Mouse (Mus musculus): Measurements from ENCODE around the gene Atp6v0b. TPM values are rescaled to one million over a fixed set of nuclear protein-coding genes. Genes with fewer than 3 reads are reported as not detected.
A peak's percentile ranks its signal among the peaks of the same experiment; 100 is the strongest.

The Atp6v0b gene
- polyA plus RNA-seq, 1 experiment from 2014 or later, result 305 TPM

DNA sequence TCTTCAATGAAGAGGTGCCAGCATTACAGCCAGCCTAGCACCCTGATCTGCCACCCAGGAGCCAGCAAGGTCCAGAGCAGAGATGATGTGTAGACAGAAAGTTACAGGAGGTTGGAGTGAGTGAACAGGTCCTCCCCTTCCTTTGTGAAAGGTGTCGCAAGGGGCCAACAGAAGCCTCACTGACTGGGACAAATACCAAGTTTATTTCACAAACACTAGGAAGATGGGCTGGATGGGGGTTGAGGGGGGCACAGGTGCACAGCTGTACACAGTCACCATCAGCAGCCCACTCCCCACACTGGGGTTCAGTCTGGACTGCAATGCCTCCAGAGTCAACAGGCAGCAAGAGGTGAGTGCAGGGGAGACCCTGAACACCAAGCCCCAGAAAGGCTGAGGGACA lies 3.0 kb downstream of the Atp6v0b start:
- ATAC-seq (ENCODE audit: low FRiP score, low TSS enrichment), result no peak
- peak overlapping the region; percentile 73; the same call in 1 of the 2 replicates for H3K4me3 ChIP-seq (ENCODE audit: low read length)
- WGBS, result 92% methylated on average over 1 of the region's 1 CpGs
- H3K36me3 ChIP-seq (ENCODE audit: insufficient read depth, low read length), result peaks cover 10% of the 10 kb centered on the region
- H3K9me3 ChIP-seq (ENCODE audit: low read length), result no peaks in the 10 kb centered on the region
- H3K9ac ChIP-seq (replicated peaks; ENCODE audit: low read length), result no peak overlapping the region
- H3K27ac ChIP-seq (ENCODE audit: low read length), result no peak overlapping the region
- peaks cover 28% of the 10 kb centered on the region for H3K4me1 ChIP-seq (ENCODE audit: insufficient read depth, low read length)
- no peak overlapping the region for H3K4me2 ChIP-seq (replicated peaks; ENCODE audit: low read depth, low read length)
- no peaks in the 10 kb centered on the region for H3K27me3 ChIP-seq (ENCODE audit: insufficient read depth, low read length)

DNA sequence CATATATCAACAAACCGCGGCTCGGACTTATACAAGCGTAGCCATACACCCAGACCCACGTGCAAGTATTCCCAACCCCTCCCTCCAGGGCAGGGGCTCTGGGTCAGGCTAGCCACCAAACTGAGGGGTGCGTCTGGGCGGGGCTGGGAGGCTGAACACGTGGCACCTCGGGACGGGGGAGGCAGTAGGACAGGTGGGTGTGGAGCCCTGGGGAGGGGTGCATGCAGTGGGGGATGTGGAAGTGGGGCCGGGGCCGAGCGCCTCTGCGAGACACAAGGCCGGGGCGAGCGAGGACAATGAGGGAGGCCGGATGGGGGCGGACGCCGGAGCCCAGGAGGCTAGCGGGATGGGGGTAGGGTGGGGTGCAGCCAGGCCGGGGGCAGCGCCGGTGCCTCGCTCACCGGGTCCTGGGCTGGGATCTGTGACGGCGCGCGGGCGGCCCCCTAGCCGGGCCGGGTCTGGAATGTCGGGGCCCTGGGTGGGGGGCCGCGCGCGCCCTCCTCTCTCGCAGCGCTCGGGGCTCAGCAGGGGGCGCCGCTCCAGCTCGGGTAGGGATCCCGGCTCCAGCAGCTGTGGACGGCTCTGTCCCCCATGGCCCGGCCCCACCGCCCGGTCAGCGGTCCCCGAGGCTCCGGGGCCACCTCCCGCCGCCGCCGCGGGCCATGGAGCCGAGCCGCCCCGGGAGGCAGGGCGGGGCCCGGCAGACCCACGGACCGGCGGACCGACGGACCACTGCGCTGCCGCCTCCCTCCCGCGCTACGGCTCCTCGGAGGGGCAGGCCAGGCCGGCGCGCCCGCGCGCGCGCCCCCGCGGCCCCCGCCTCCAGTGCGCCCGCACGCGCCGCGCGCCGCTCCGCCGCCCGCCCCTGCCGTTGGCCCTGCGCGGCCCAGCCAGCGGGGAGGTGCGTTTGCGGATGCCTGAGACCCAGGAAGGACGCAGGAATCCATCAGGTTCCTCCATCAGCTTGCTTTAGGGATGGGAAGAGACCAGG lies 4.1 kb downstream of the Atp6v0b start, which contains the start of gene B4galt2:
Gene B4galt2, minus strand, starts transcription at position 787 of the 991 bp plus-strand sequence.
- peaks cover 11% of the 10 kb centered on the region for H3K36me3 ChIP-seq (ENCODE audit: insufficient read depth, low read length)
- peak within 1 kb of the TSS; percentile 23; the same call in 1 of the 2 replicates for H3K27ac ChIP-seq (ENCODE audit: low read length)

DNA sequence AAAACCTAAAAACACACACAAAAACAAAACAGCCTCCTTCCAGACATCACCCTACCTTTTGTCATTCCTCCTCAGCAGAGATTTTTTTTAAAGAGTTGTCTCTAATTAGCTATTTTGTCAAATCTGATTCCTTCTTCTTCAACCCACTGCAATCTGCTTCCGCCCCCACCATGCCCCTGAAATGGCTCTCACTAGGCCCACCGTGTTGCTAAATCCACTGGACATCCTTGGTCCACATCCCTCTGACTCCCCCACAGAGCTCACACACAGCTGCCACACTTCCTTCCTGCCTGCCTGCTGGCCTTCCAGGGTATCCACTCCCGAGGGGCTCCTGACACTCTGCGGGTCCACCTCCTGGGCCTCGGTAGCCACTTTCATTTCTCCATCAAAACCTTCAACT lies 8.4 kb downstream of the Atp6v0b start:
- no peaks in the 10 kb centered on the region for H3K27me3 ChIP-seq (ENCODE audit: insufficient read depth, low read length)
- H3K9me3 ChIP-seq (ENCODE audit: low read length), result no peaks in the 10 kb centered on the region
- H3K4me3 ChIP-seq (ENCODE audit: low read length), result no peak overlapping the region
- H3K36me3 ChIP-seq (ENCODE audit: insufficient read depth, low read length), result peaks cover 15% of the 10 kb centered on the region
- 50% methylated on average over 5 of the region's 5 CpGs for WGBS
- no peak overlapping the region for H3K27ac ChIP-seq (ENCODE audit: low read length)
- H3K4me2 ChIP-seq (replicated peaks; ENCODE audit: low read depth, low read length), result no peak overlapping the region
- ATAC-seq (ENCODE audit: low FRiP score, low TSS enrichment), result no peak
- H3K4me1 ChIP-seq (ENCODE audit: insufficient read depth, low read length), result peaks cover 19% of the 10 kb centered on the region
- H3K9ac ChIP-seq (replicated peaks; ENCODE audit: low read length), result no peak overlapping the region

More for the DNA sequence above, 4.1 kb downstream of the Atp6v0b start, which contains the start of gene B4galt2:
- peak; percentile 53 for ATAC-seq (ENCODE audit: low FRiP score, low TSS enrichment)
- Histone ChIP-seq H3K4me3 (ENCODE audit: low read length) (peak within 1 kb of the TSS; percentile 73), H3K9me3 (ENCODE audit: low read length) (no peaks in the 10 kb centered on the region), H3K4me1 (ENCODE audit: insufficient read depth, low read length) (peaks cover 34% of the 10 kb centered on the region), H3K4me2 (replicated peaks; ENCODE audit: low read depth, low read length) (peak within 1 kb of the TSS; percentile 91), H3K27me3 (ENCODE audit: insufficient read depth, low read length) (no peaks in the 10 kb centered on the region), H3K9ac (replicated peaks; ENCODE audit: low read length) (peak within 1 kb of the TSS; percentile 90)
- under 1% methylated on average over 81 of the region's 103 CpGs for WGBS

DNA sequence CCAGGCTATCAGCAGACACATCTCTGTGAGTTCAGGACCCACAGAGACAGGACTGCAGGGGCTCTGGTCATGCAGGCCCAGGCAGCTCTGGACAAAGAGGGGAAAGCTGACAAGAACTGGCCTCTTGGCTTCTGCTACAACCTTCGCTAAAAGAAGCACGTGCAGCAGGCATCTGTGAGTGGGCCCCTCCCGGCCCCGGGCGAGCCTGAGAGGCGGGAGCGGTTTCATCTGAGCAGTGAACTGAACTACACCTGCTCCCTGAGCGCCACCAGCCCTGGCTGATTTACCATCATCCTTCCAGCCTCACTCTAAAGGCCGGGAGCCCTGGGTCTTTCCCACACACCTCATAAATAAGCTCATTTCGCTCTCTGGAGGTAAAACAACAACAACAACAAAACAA lies 8.8 kb downstream of the Atp6v0b start:
- H3K36me3 ChIP-seq (ENCODE audit: insufficient read depth, low read length), result peaks cover 19% of the 10 kb centered on the region
- no peak overlapping the region for H3K27ac ChIP-seq (ENCODE audit: low read length)
- WGBS, result 27% methylated on average over 10 of the region's 10 CpGs
- H3K9me3 ChIP-seq (ENCODE audit: low read length), result no peaks in the 10 kb centered on the region
- no peak overlapping the region for H3K4me2 ChIP-seq (replicated peaks; ENCODE audit: low read depth, low read length)
- no peaks in the 10 kb centered on the region for H3K27me3 ChIP-seq (ENCODE audit: insufficient read depth, low read length)
- no peak overlapping the region for H3K4me3 ChIP-seq (ENCODE audit: low read length)
- no peak for ATAC-seq (ENCODE audit: low FRiP score, low TSS enrichment)
- no peak overlapping the region for H3K9ac ChIP-seq (replicated peaks; ENCODE audit: low read length)
- peaks cover 15% of the 10 kb centered on the region for H3K4me1 ChIP-seq (ENCODE audit: insufficient read depth, low read length)

DNA sequence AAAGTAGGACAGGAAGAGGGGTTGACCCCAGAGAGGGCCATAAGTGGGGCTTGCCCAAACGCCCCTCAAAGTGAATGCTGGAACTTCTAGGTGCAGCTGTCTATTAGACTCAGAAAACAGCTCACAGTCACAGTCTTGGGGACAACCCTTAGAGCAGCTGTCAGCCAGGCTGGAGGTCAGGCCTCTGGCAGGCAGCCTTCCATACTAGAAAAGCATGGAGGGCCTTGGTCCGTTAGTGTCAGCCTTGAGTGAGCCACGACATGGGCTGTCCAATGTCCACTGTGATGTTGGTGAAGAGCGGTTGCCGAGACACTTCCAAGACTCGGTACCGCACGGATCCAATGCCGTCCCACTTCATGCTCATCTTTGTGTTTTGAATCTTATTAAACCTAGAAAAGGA lies 13.5 kb downstream of the Atp6v0b start:
- H3K4me2 ChIP-seq (replicated peaks; ENCODE audit: low read depth, low read length), result no peak overlapping the region
- H3K4me3 ChIP-seq (ENCODE audit: low read length), result no peak overlapping the region
- peaks cover 16% of the 10 kb centered on the region for H3K36me3 ChIP-seq (ENCODE audit: insufficient read depth, low read length)
- no peaks in the 10 kb centered on the region for H3K9me3 ChIP-seq (ENCODE audit: low read length)
- no peak for ATAC-seq (ENCODE audit: low FRiP score, low TSS enrichment)
- H3K27me3 ChIP-seq (ENCODE audit: insufficient read depth, low read length), result no peaks in the 10 kb centered on the region
- H3K9ac ChIP-seq (replicated peaks; ENCODE audit: low read length), result no peak overlapping the region
- peaks cover 17% of the 10 kb centered on the region for H3K4me1 ChIP-seq (ENCODE audit: insufficient read depth, low read length)
- WGBS, result 90% methylated on average over 9 of the region's 9 CpGs
- H3K27ac ChIP-seq (ENCODE audit: low read length), result no peak overlapping the region

DNA sequence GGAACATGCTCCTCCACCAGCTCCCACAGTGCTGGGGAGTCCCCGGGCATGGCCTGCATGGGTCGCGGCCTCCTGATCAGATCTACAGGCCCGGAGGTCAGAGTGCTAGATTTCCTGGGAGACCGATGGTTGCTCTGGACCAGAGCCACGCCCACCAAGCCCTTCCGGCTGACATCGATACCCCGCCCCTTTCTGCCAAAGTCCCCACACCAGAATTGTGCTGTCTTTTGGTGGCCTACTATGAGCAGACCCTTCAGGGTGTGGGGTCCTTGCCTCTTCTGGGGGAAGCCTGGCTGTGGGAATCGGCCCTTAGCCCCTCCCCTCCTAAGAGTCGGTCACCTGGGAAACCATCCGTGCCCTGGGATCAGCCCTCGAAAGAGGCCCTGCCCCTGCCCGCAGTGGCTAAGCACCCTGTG lies 14.7 kb downstream of the Atp6v0b start, which contains the start of gene Ccdc24:
Gene Ccdc24, minus strand, starts transcription at position 87 of the 416 bp plus-strand sequence.
- ATAC-seq (ENCODE audit: low FRiP score, low TSS enrichment), result peak; percentile 43; the same call in 1 of the 2 replicates
- Histone ChIP-seq H3K27me3 (ENCODE audit: insufficient read depth, low read length) (no peaks in the 10 kb centered on the region), H3K4me3 (ENCODE audit: low read length) (peak within 1 kb of the TSS; percentile 41), H3K4me1 (ENCODE audit: insufficient read depth, low read length) (peaks cover 13% of the 10 kb centered on the region), H3K4me2 (replicated peaks; ENCODE audit: low read depth, low read length) (peak within 1 kb of the TSS; percentile 59), H3K27ac (ENCODE audit: low read length) (peak within 1 kb of the TSS; percentile 45; the same call in 1 of the 2 replicates), H3K9me3 (ENCODE audit: low read length) (no peaks in the 10 kb centered on the region), H3K9ac (replicated peaks; ENCODE audit: low read length) (peak within 1 kb of the TSS; percentile 60; the same call in 1 of the 2 replicates), H3K36me3 (ENCODE audit: insufficient read depth, low read length) (peaks cover 16% of the 10 kb centered on the region; the same call in 1 of the 2 replicates)
- WGBS, result 5% methylated on average over 14 of the region's 14 CpGs

DNA sequence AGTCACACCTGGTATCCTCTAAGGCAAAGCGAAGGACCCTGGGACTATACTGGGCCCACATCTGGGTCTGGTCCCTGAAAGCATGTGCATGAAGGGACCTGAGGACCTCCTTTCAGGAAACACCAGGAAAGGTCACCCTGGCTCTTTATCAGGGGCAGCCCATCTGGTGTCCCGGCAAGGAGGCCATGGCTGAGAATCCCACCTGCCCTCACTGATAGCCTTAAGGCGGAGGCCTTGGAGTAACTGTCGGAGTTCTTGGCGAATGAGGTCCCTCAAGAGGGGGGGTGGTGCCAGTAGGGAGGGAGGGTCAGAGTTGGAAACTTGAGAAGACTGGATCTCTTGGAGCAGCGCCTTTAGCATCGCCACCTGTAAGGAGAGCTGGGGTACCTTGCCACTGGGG lies 15.3 kb downstream of the Atp6v0b start:
- H3K9ac ChIP-seq (replicated peaks; ENCODE audit: low read length), result no peak overlapping the region
- peaks cover 16% of the 10 kb centered on the region; the same call in 1 of the 2 replicates for H3K36me3 ChIP-seq (ENCODE audit: insufficient read depth, low read length)
- peaks cover 13% of the 10 kb centered on the region for H3K4me1 ChIP-seq (ENCODE audit: insufficient read depth, low read length)
- no peak overlapping the region for H3K4me3 ChIP-seq (ENCODE audit: low read length)
- no peak overlapping the region for H3K27ac ChIP-seq (ENCODE audit: low read length)
- H3K9me3 ChIP-seq (ENCODE audit: low read length), result no peaks in the 10 kb centered on the region
- no peaks in the 10 kb centered on the region for H3K27me3 ChIP-seq (ENCODE audit: insufficient read depth, low read length)
- no peak; the same call in 1 of the 2 replicates for ATAC-seq (ENCODE audit: low FRiP score, low TSS enrichment)
- 42% methylated on average over 7 of the region's 7 CpGs for WGBS
- H3K4me2 ChIP-seq (replicated peaks; ENCODE audit: low read depth, low read length), result peak overlapping the region; percentile 59

DNA sequence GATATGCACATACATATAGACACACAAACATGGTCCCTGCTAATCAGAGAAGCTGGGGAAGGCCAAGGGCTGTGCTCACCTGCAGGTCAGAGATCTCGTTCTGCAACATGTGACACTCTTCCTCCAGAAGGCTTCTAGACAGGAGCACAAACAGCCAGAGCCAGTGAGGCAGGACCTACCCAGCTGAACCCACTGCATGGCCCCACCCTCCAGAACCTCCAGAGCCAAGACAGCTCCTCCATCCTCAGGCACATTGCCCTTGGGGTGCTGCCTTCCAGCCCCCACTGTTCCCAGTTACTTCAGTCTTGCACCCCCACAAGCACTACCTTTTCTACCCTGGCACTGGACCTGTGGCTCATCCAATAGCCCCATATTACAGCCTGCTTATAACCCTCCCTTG lies 16.7 kb downstream of the Atp6v0b start:
- no peaks in the 10 kb centered on the region for H3K9me3 ChIP-seq (ENCODE audit: low read length)
- H3K9ac ChIP-seq (replicated peaks; ENCODE audit: low read length), result no peak overlapping the region
- H3K4me1 ChIP-seq (ENCODE audit: insufficient read depth, low read length), result peaks cover 23% of the 10 kb centered on the region
- H3K27me3 ChIP-seq (ENCODE audit: insufficient read depth, low read length), result no peaks in the 10 kb centered on the region
- no peak for ATAC-seq (ENCODE audit: low FRiP score, low TSS enrichment)
- 36% methylated on average over 1 of the region's 1 CpGs for WGBS
- H3K36me3 ChIP-seq (ENCODE audit: insufficient read depth, low read length), result peaks cover 11% of the 10 kb centered on the region; the same call in 1 of the 2 replicates
- no peak overlapping the region for H3K4me3 ChIP-seq (ENCODE audit: low read length)
- no peak overlapping the region for H3K27ac ChIP-seq (ENCODE audit: low read length)
- no peak overlapping the region for H3K4me2 ChIP-seq (replicated peaks; ENCODE audit: low read depth, low read length)

DNA sequence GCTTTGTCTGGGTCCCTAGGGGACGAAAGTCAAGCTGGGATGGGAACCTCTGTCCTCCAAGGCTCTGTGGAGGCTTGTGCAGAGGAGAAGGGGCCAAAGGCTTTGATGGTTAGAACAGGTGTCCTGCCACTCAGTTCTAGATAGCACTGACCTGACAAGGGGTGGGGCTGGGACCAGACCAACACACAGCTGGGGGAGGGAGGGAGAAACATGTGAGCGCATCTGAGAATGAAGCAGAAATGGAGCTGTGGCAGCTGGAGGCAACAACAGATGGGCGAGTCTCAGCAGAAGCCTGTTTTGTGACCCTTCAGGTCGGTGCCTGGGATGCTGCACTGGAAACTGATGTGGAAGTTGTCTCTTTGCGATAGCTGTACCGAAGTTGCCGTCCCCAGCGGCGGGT lies 17.8 kb downstream of the Atp6v0b start:
- Histone ChIP-seq H3K4me1 (ENCODE audit: insufficient read depth, low read length) (peaks cover 24% of the 10 kb centered on the region), H3K9ac (replicated peaks; ENCODE audit: low read length) (no peak overlapping the region), H3K9me3 (ENCODE audit: low read length) (no peaks in the 10 kb centered on the region), H3K27me3 (ENCODE audit: insufficient read depth, low read length) (no peaks in the 10 kb centered on the region), H3K4me2 (replicated peaks; ENCODE audit: low read depth, low read length) (no peak overlapping the region), H3K36me3 (ENCODE audit: insufficient read depth, low read length) (peaks cover 5% of the 10 kb centered on the region; the same call in 1 of the 2 replicates), H3K27ac (ENCODE audit: low read length) (no peak overlapping the region), H3K4me3 (ENCODE audit: low read length) (no peak overlapping the region)
- ATAC-seq (ENCODE audit: low FRiP score, low TSS enrichment), result no peak
- whole genome bisulfite sequencing, result 66% methylated on average over 9 of the region's 9 CpGs

Data from kidney, embryonic 16.5 days (tissue).